Mouse (Mus musculus): Measurements from ENCODE around the gene Sfswap. TPM values are rescaled to one million over a fixed set of nuclear protein-coding genes. Genes with fewer than 3 reads are reported as not detected.
"Not testable (repeated sequence)": the region's sequence is repeated elsewhere in the genome, so short reads cannot be mapped to it uniquely, and the experiment has no call there.

Sfswap gene
- 74.4 and 74.8 TPM in 2 replicates for polyA plus RNA-seq (2016; fragmentation: Nextera tagmentation; extraction: Ambion mirVana)

- under 1% methylated on average over 66 of the region's 66 CpGs for WGBS
- H3K9ac ChIP-seq (replicated peaks) = peak within 1 kb of the TSS; percentile 95
- ATAC-seq (ENCODE audit: insufficient number of reproducible peaks, insufficient read depth, low FRiP score, low TSS enrichment, low read depth) = peak; percentile 68
Measured at GRCm38 (mm10) chr5:129500722-129501634, at the start of gene Sfswap. Gene Sfswap (plus strand): TSS chr5:129501221.

GRCm38 (mm10) chr5:129452561-129452960 lies 48.5 kb upstream of the Sfswap start:
- no peak overlapping the region for H3K4me2 ChIP-seq
- 53% methylated on average over 3 of the region's 3 CpGs for WGBS
- H3K9ac ChIP-seq (replicated peaks) = no peak overlapping the region
- H3K9me3 ChIP-seq = no peaks in the 10 kb centered on the region
- H3K36me3 ChIP-seq = no peaks in the 10 kb centered on the region
- 0 out of 2 replicates have a peak, but pooled peaks cover 5% of the 10 kb centered on the region for H3K27me3 ChIP-seq
- H3K4me1 ChIP-seq (replicated peaks) = peaks cover 20% of the 10 kb centered on the region
- H3K27ac ChIP-seq = no peak overlapping the region
- no peak for ATAC-seq (ENCODE audit: insufficient number of reproducible peaks, insufficient read depth, low FRiP score, low TSS enrichment, low read depth)
- H3K4me3 ChIP-seq (replicated peaks) = no peak overlapping the region

More at GRCm38 (mm10) chr5:129500722-129501634, at the start of gene Sfswap:
- Histone ChIP-seq H3K36me3 (peaks cover 26% of the 10 kb centered on the region), H3K4me3 (replicated peaks) (peak within 1 kb of the TSS; percentile 100), H3K9me3 (no peaks in the 10 kb centered on the region), H3K4me1 (replicated peaks) (peaks cover 13% of the 10 kb centered on the region), H3K27me3 (no peaks in the 10 kb centered on the region; the same call in 1 of the 2 replicates), H3K27ac (peak within 1 kb of the TSS; percentile 90), H3K4me2 (peak within 1 kb of the TSS; percentile 94)

GRCm38 (mm10) chr5:129454802-129455528 lies 46.1 kb upstream of the Sfswap start:
- H3K4me2 ChIP-seq = peak overlapping the region; percentile 44
- H3K27me3 ChIP-seq = no peaks in the 10 kb centered on the region
- H3K4me3 ChIP-seq (replicated peaks) = peak overlapping the region; percentile 3
- no peaks in the 10 kb centered on the region for H3K36me3 ChIP-seq
- H3K9me3 ChIP-seq = no peaks in the 10 kb centered on the region
- WGBS = 10% methylated on average over 13 of the region's 13 CpGs
- peak; percentile 86 for ATAC-seq (ENCODE audit: insufficient number of reproducible peaks, insufficient read depth, low FRiP score, low TSS enrichment, low read depth)
- peaks cover 26% of the 10 kb centered on the region for H3K4me1 ChIP-seq (replicated peaks)
- H3K9ac ChIP-seq (replicated peaks) = no peak overlapping the region; the same call in 1 of the 2 replicates
- peak overlapping the region; percentile 77 for H3K27ac ChIP-seq

- peaks cover 31% of the 10 kb centered on the region for H3K4me1 ChIP-seq (replicated peaks)
- H3K27ac ChIP-seq = no peak overlapping the region; the same call in 1 of the 2 replicates
- WGBS = 35% methylated on average over 2 of the region's 2 CpGs
Measured at GRCm38 (mm10) chr5:129455529-129455896, 45.5 kb upstream of the Sfswap start.

GRCm38 (mm10) chr5:129456579-129457140 lies 44.4 kb upstream of the Sfswap start:
- Histone ChIP-seq H3K4me2 (no peak overlapping the region), H3K36me3 (no peaks in the 10 kb centered on the region), H3K27me3 (no peaks in the 10 kb centered on the region), H3K9ac (replicated peaks) (no peak overlapping the region), H3K4me3 (replicated peaks) (no peak overlapping the region), H3K27ac (no peak overlapping the region), H3K4me1 (replicated peaks) (peaks cover 34% of the 10 kb centered on the region), H3K9me3 (no peaks in the 10 kb centered on the region)
- no peak for ATAC-seq (ENCODE audit: insufficient number of reproducible peaks, insufficient read depth, low FRiP score, low TSS enrichment, low read depth)
- 43% methylated on average over 9 of the region's 9 CpGs for WGBS

More at GRCm38 (mm10) chr5:129455529-129455896, 45.5 kb upstream of the Sfswap start:
- peak; percentile 60 for ATAC-seq (ENCODE audit: insufficient number of reproducible peaks, insufficient read depth, low FRiP score, low TSS enrichment, low read depth)
- Histone ChIP-seq H3K36me3 (no peaks in the 10 kb centered on the region), H3K4me3 (replicated peaks) (no peak overlapping the region), H3K9me3 (no peaks in the 10 kb centered on the region), H3K4me2 (peak overlapping the region; percentile 19; the same call in 1 of the 2 replicates), H3K9ac (replicated peaks) (no peak overlapping the region), H3K27me3 (no peaks in the 10 kb centered on the region)

- no peak for ATAC-seq (ENCODE audit: insufficient number of reproducible peaks, insufficient read depth, low FRiP score, low TSS enrichment, low read depth)
- Histone ChIP-seq H3K9me3 (no peaks in the 10 kb centered on the region), H3K36me3 (no peaks in the 10 kb centered on the region), H3K4me1 (replicated peaks) (peaks cover 36% of the 10 kb centered on the region), H3K4me3 (replicated peaks) (no peak overlapping the region), H3K27me3 (no peaks in the 10 kb centered on the region), H3K4me2 (no peak overlapping the region), H3K9ac (replicated peaks) (no peak overlapping the region), H3K27ac (no peak overlapping the region)
- WGBS = 73% methylated on average over 7 of the region's 7 CpGs
Measured at GRCm38 (mm10) chr5:129458109-129458508, 42.9 kb upstream of the Sfswap start.

GRCm38 (mm10) chr5:129458541-129458940 lies 42.5 kb upstream of the Sfswap start:
- peaks cover 40% of the 10 kb centered on the region for H3K4me1 ChIP-seq (replicated peaks)
- WGBS = 78% methylated on average over 3 of the region's 3 CpGs

GRCm38 (mm10) chr5:129460798-129461476 lies 40.1 kb upstream of the Sfswap start:
- H3K27ac ChIP-seq = 0 out of 2 replicates have a peak overlapping the region, but pooled peaks have one; percentile 23
- 63% methylated on average over 11 of the region's 11 CpGs for WGBS
- ATAC-seq (ENCODE audit: insufficient number of reproducible peaks, insufficient read depth, low FRiP score, low TSS enrichment, low read depth) = no peak

More at GRCm38 (mm10) chr5:129458541-129458940, 42.5 kb upstream of the Sfswap start:
- ATAC-seq (ENCODE audit: insufficient number of reproducible peaks, insufficient read depth, low FRiP score, low TSS enrichment, low read depth) = no peak
- no peak overlapping the region for H3K4me2 ChIP-seq
- no peak overlapping the region for H3K9ac ChIP-seq (replicated peaks)
- H3K36me3 ChIP-seq = no peaks in the 10 kb centered on the region
- no peaks in the 10 kb centered on the region for H3K9me3 ChIP-seq
- no peak overlapping the region for H3K27ac ChIP-seq
- no peak overlapping the region for H3K4me3 ChIP-seq (replicated peaks)
- no peaks in the 10 kb centered on the region for H3K27me3 ChIP-seq

GRCm38 (mm10) chr5:129463648-129464047 lies 37.4 kb upstream of the Sfswap start:
- not testable (repeated sequence) for H3K4me3 ChIP-seq (replicated peaks); H3K9ac ChIP-seq (replicated peaks); ATAC-seq (ENCODE audit: insufficient number of reproducible peaks, insufficient read depth, low FRiP score, low TSS enrichment, low read depth); H3K4me2 ChIP-seq; H3K9me3 ChIP-seq; H3K36me3 ChIP-seq; H3K27me3 ChIP-seq
- Histone ChIP-seq H3K4me1 (replicated peaks) (peaks cover 19% of the 10 kb centered on the region; the same call in 1 of the 2 replicates), H3K27ac (peak overlapping the region; percentile 74)
- 57% methylated on average over 9 of the region's 9 CpGs for WGBS

More at GRCm38 (mm10) chr5:129460798-129461476, 40.1 kb upstream of the Sfswap start:
- Histone ChIP-seq H3K9me3 (no peaks in the 10 kb centered on the region), H3K36me3 (no peaks in the 10 kb centered on the region), H3K4me1 (replicated peaks) (peaks cover 28% of the 10 kb centered on the region), H3K4me3 (replicated peaks) (no peak overlapping the region), H3K27me3 (peaks cover 5% of the 10 kb centered on the region; the same call in 1 of the 2 replicates), H3K4me2 (no peak overlapping the region), H3K9ac (replicated peaks) (0 out of 2 replicates have a peak overlapping the region, but pooled peaks have one; percentile 8)

- Histone ChIP-seq H3K9ac (replicated peaks) (no peak overlapping the region), H3K4me1 (replicated peaks) (peaks cover 6% of the 10 kb centered on the region; the same call in 1 of the 2 replicates), H3K27me3 (peaks cover 10% of the 10 kb centered on the region; the same call in 1 of the 2 replicates), H3K4me3 (replicated peaks) (no peak overlapping the region), H3K27ac (no peak overlapping the region), H3K4me2 (no peak overlapping the region), H3K9me3 (no peaks in the 10 kb centered on the region), H3K36me3 (no peaks in the 10 kb centered on the region)
- no peak for ATAC-seq (ENCODE audit: insufficient number of reproducible peaks, insufficient read depth, low FRiP score, low TSS enrichment, low read depth)
- WGBS = 80% methylated on average over 2 of the region's 2 CpGs
Measured at GRCm38 (mm10) chr5:129465788-129466187, 35.2 kb upstream of the Sfswap start.
